Mouse (Mus musculus) frontal cortex, postnatal 36 days (tissue): ENCODE measurements at regions not wholly inside any gene's neighbourhood (a gene's known extent, or its start where the extent isn't known, plus 50 kb on each side); places are given as distances from the start of the nearest gene placed in this dataset.

Experiments used
- DNase-seq, 2 experiments: peaks; one replicate each; pipeline ENCODE4 v3.0.0; 2022; ENCODE audit warnings: low spot score in 2 of 2

- no peak for DNase-seq
Observed at GRCm38 (mm10) chr7:68945886-68946863, 197.1 kb upstream of the Arrdc4 start.

DNA sequence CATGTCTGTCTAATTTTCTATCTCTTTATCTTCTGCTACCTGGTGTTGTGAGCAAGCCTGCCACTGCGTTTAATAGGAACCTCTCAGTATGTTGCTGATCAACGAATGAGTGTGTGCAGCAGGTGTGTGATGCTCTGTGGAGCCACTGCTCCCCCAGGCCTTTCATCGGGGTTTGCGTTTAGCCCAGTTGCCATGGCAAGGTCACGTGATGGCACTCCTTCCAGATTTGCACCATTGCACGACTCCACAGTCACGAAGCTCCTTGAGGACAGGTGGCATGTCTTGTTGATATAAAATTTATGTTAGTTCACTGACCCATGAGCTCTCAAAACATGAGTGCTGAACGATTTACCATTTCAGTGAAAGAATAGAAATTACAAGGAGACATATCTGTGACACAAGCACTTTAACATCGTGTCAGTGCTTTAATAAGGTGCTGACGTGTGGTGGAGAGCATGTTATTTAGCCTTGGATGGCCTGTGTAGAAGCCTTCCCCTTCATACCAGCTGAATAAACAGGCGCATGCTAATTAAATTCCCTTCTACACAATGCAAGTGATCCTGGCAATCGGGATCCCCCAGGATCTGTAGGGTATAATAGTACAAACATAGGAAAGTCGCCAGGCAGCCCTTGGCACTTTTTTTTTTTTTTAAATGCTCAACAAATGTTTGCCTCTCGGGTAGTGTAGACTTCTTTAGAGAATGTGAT is 181.7 kb upstream of the Arrdc4 start:
- DNase-seq: no peak

DNA sequence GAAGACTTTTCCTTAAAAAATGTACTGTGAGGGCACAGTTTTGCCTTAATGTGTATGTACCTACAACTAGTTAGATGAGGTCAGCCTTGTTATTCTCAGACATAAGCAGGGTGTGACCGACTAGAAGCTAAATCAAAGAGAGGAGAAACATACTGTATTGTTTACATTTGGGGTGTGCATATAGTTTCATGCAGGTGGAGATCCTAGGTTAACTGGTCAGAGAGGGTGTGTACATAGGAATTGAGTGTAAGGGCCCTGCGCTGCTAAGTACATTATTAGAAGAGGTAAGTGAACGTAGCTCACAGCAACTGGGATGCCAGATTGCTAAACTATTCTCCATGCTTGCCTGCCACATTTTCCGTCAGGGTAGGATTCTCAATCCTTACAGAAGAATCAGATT is 180.6 kb upstream of the Arrdc4 start:
- DNase-seq: no peak

DNA sequence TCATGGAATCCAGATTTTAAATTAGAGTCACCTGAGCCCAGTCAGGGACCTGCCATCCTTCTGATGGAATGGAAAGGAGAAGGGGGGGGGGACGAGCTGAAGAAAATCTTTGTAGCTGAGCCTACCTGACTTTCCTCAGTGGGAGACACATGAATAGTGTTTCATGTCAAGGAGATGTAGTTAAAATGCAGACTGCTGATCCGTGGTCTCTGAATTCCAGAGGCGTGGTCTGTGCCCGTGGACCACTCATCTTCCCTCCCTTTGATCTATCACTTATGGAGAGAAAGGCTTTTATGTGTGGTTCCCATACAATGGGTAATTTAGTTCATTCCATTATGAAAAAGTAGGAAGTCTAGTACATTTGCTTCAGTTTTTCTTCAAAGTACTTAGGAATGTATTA is 176.6 kb upstream of the Arrdc4 start:
- DNase-seq: no peak

- DNase-seq: no peak
Observed at GRCm38 (mm10) chr7:68918632-68919435, 169.8 kb upstream of the Arrdc4 start.

DNA sequence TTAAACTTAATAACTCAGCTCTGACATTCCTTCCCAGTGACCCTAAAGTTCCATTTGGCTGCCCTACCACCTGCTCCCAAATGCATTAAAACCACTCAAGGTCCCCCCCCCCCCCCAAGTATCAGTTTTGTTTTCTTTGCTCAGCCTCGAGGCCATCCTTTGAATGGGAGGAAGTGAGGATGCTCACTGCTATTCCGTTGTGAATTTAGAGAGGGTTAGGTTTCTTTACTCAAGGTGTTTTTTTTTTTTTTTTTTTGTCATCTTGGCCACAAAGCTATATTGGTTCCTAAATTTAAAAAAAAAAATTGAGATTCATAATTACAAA is 168.8 kb upstream of the Arrdc4 start:
- no peak for DNase-seq

GRCm38 (mm10) chr7:68917137-68917875 is 168.3 kb upstream of the Arrdc4 start:
- DNase-seq: no peak

GRCm38 (mm10) chr7:68915976-68916375 is 166.9 kb upstream of the Arrdc4 start:
- DNase-seq: no peak

GRCm38 (mm10) chr7:68914344-68914743 is 165.3 kb upstream of the Arrdc4 start:
- DNase-seq: peak; percentile 19 to 74

GRCm38 (mm10) chr7:68911989-68912655 is 163.1 kb upstream of the Arrdc4 start:
- DNase-seq: no peak

DNA sequence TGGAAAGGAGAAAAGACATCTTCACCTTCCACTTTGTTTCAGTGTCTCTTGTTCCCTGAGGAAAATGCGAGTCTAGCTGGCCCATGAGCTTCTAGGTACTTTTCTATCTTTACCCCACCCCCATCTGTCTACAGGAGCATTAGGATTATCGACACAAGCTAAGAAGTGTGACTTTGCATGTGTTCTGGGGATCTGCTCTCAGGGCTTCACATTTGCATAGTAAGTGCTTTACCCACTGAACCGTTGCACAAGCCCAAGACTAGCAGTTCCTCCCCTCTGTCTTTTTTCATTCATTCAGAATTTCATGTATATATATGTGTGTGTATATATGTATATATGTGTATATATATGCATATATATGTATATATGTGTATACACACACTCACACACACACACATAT is 162.5 kb upstream of the Arrdc4 start:
- no peak for DNase-seq

DNA sequence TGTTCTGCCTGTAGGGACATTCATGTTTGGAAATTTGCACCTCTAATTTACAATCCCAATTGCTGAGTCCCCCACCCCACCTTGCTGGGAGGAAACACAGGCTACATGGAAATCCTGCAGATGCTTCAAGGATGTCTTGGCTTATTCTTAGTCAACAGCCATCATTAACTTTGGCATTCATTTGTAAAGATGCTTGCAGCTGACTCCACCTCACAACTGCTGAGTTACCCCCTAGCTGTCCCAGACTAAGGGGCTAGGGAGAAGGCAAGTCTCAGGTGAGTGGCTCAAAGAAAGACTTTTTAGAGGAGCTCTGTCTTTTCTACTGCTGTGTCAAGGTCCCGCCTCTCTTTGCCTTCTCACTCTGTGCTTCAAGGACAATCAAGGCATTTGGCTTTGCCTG is 160.7 kb upstream of the Arrdc4 start:
- no peak for DNase-seq

GRCm38 (mm10) chr7:68908401-68908834 is 159.4 kb upstream of the Arrdc4 start:
- peak; percentile 28 to 50 for DNase-seq

GRCm38 (mm10) chr7:68907867-68908266 is 158.8 kb upstream of the Arrdc4 start:
- peak in 1 of 2 experiments; percentile 1 for DNase-seq

- peak in 1 of 2 experiments; percentile 8 for DNase-seq
Observed at GRCm38 (mm10) chr7:68906771-68907395, 157.8 kb upstream of the Arrdc4 start.

DNA sequence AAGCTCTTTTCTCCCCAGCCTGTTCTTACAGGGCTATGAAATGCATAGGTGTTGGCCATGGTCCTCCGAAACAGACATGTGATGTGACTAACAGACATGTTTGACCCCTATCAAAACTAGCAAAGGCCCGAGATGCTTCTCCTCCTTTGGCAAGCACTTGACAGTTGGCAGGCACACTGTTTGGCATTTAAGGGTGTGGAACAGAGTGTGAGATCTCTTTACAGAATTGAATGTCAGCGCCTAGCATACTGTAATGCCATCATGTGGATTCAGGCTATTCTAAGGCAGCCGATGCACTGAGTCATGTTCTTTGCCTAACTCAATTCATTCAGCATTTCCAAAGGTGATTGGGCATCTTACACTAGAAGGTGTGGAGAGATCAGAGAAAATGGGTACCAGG is 156.8 kb upstream of the Arrdc4 start:
- peak; percentile 17 to 44 for DNase-seq

- no peak for DNase-seq
Observed at GRCm38 (mm10) chr7:68886173-68886572, 137.1 kb upstream of the Arrdc4 start.

DNA sequence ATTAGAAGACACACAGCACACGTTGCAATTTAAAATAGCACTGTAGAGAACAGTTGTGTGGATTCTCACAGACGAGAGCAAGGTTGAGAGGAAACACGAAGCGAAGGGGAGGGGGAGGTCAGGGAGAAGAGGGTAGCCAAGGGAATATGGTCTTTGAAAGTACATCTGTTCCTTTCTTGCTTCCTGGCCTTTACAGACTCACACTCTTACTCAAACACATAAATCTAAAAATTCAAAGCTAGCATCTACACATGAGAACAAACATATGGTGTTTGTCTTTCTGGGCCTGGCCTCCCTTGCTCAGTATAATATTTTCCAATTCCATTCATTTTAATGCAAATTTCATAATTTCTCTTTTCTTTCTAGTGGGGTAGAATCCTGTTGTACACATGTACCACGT is 124.0 kb upstream of the Arrdc4 start:
- DNase-seq: no peak

GRCm38 (mm10) chr7:68864322-68865031 is 115.4 kb upstream of the Arrdc4 start:
- no peak for DNase-seq
